ENCODE assay signal across 16 mouse cellular contexts in the genomic region with DNA sequence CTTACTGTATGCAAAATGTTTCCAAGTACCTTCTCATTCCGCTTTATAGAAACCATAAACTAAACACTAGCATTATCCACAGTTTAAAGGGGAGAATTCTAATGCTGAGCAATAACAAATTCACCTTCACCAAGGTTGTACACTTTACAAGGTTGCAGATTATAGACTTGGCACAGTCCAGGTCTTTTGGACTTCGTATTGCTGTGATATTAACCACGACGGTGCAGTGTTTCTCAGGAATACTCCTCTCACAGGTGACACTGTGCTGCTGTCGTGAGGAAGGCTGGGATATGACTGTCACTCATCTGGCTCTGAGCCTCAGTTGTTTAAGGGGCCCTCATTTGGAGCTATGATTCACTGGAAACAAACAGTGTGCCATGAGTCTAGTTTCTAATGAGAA.
DNase-seq lines count a peak whose midpoint lies in the region; ATAC-seq lines count a peak whose summit lies in the region.
"Had no signal": no experiment of that assay in that cellular context is flagged by ENCODE, and none has a peak within 500 bp of the region (broad histone marks: within the 10 kb centered on the region; RNA-seq: fewer than 3 reads in every experiment).

No protein-coding gene starts in this region.

- no peak overlapping the region for H3K9ac ChIP-seq in forebrain, embryonic 16.5 days (replicated peaks; ENCODE audit: low read depth, low read length)
- H3K9ac ChIP-seq in heart, embryonic 12.5 days, result no peak overlapping the region
- no peak overlapping the region for H3K9ac ChIP-seq in lung, embryonic 16.5 days (ENCODE audit: low read length)
- H3K9ac ChIP-seq: hindbrain, embryonic 12.5 days; neural tube, embryonic 12.5 days had no signal

- no peak overlapping the region for H3K4me3 ChIP-seq in forebrain, embryonic 10.5 days
- no peak overlapping the region for H3K4me3 ChIP-seq in forebrain, embryonic 16.5 days (replicated peaks; ENCODE audit: low read length)
- H3K4me3 ChIP-seq in heart, embryonic 12.5 days, result no peak overlapping the region
- no peak overlapping the region for H3K4me3 ChIP-seq in lung, embryonic 16.5 days (ENCODE audit: low read length)
- H3K4me3 ChIP-seq: erythroblast, embryonic 14.5 days; hindbrain, embryonic 12.5 days; neural tube, embryonic 12.5 days had no signal

- H3K4me2 ChIP-seq in forebrain, embryonic 16.5 days (ENCODE audit: low read length), result no peak overlapping the region
- no peak overlapping the region for H3K4me2 ChIP-seq in heart, embryonic 12.5 days
- no peak overlapping the region for H3K4me2 ChIP-seq in lung, embryonic 16.5 days (ENCODE audit: low read depth, low read length)
- H3K4me2 ChIP-seq: hindbrain, embryonic 12.5 days; neural tube, embryonic 12.5 days had no signal

- intact Hi-C loops in left cerebral cortex, postnatal 4 days (cut with DNase I), result no loop called here

- no peaks in the 10 kb centered on the region for H3K36me3 ChIP-seq in forebrain, embryonic 10.5 days (replicated peaks)
- H3K36me3 ChIP-seq in forebrain, embryonic 16.5 days (ENCODE audit: control insufficient read depth, insufficient read depth), result no peaks in the 10 kb centered on the region
- H3K36me3 ChIP-seq in heart, embryonic 12.5 days, result no peaks in the 10 kb centered on the region
- no peaks in the 10 kb centered on the region for H3K36me3 ChIP-seq in lung, embryonic 16.5 days (ENCODE audit: control insufficient read depth, insufficient read depth, low read length)
- H3K36me3 ChIP-seq: hindbrain, embryonic 12.5 days; neural tube, embryonic 12.5 days had no signal

- peaks cover 24% of the 10 kb centered on the region for H3K4me1 ChIP-seq in forebrain, embryonic 10.5 days
- H3K4me1 ChIP-seq in forebrain, embryonic 16.5 days (replicated peaks; ENCODE audit: control insufficient read depth, insufficient read depth, low read length), result 0 out of 2 replicates have a peak, but pooled peaks cover 4% of the 10 kb centered on the region
- H3K4me1 ChIP-seq in heart, embryonic 12.5 days (replicated peaks), result peaks cover 24% of the 10 kb centered on the region
- H3K4me1 ChIP-seq in lung, embryonic 16.5 days (replicated peaks; ENCODE audit: control insufficient read depth, insufficient read depth, low read length), result peaks cover 4% of the 10 kb centered on the region; the same call in 1 of the 2 replicates
- H3K4me1 ChIP-seq: hindbrain, embryonic 12.5 days; neural tube, embryonic 12.5 days had no signal

- H3K9me3 ChIP-seq in forebrain, embryonic 10.5 days, result no peaks in the 10 kb centered on the region
- no peaks in the 10 kb centered on the region for H3K9me3 ChIP-seq in forebrain, embryonic 16.5 days (ENCODE audit: control insufficient read depth, low read length)
- H3K9me3 ChIP-seq in heart, embryonic 12.5 days (replicated peaks), result no peaks in the 10 kb centered on the region
- no peaks in the 10 kb centered on the region for H3K9me3 ChIP-seq in lung, embryonic 16.5 days (ENCODE audit: control insufficient read depth, low read length)
- H3K9me3 ChIP-seq: hindbrain, embryonic 12.5 days; neural tube, embryonic 12.5 days had no signal

- no peak for ATAC-seq in forebrain, embryonic 16.5 days
- ATAC-seq in heart, embryonic 12.5 days (ENCODE audit: insufficient number of reproducible peaks, low FRiP score), result no peak
- no peak for ATAC-seq in lung, embryonic 16.5 days (ENCODE audit: low read depth)

- H3K27ac ChIP-seq in forebrain, embryonic 10.5 days, result peak overlapping the region; percentile 63; the same call in 1 of the 2 replicates
- H3K27ac ChIP-seq in forebrain, embryonic 16.5 days (ENCODE audit: low read length), result no peak overlapping the region
- H3K27ac ChIP-seq in heart, embryonic 12.5 days (ENCODE audit: poor library complexity, severe bottlenecking), result peak overlapping the region; percentile 69
- peak overlapping the region; percentile 22; the same call in 1 of the 2 replicates for H3K27ac ChIP-seq in lung, embryonic 16.5 days (ENCODE audit: low read length)
- H3K27ac ChIP-seq: hindbrain, embryonic 12.5 days; neural tube, embryonic 12.5 days had no signal

- no peak for DNase-seq in forebrain, embryonic 10.5 days (ENCODE audit: extremely low spot score, low spot score)
- no peak for DNase-seq in heart, postnatal 4 days
- no peak for DNase-seq in lung, adult 18-20 months
- DNase-seq in retina, postnatal 1 day, result no peak
- DNase-seq in left cerebral cortex, postnatal 4 days, result no peak
- DNase-seq: kidney, adult 11 months; kidney, postnatal 14 days; liver; right cerebral cortex, postnatal 4 days had no signal

- 67% methylated on average over 5 of the region's 5 CpGs for WGBS in forebrain, embryonic 10.5 days
- WGBS in forebrain, embryonic 16.5 days, result 35% methylated on average over 5 of the region's 5 CpGs
- 56% methylated on average over 5 of the region's 5 CpGs for WGBS in heart, embryonic 12.5 days
- 56% methylated on average over 5 of the region's 5 CpGs for WGBS in lung, embryonic 16.5 days

- H3K27me3 ChIP-seq in forebrain, embryonic 10.5 days (ENCODE audit: poor library complexity, severe bottlenecking), result no peaks in the 10 kb centered on the region
- H3K27me3 ChIP-seq in forebrain, embryonic 16.5 days (replicated peaks; ENCODE audit: control insufficient read depth, insufficient read depth, low read length), result no peaks in the 10 kb centered on the region
- H3K27me3 ChIP-seq in heart, embryonic 12.5 days (replicated peaks), result no peaks in the 10 kb centered on the region
- H3K27me3 ChIP-seq in lung, embryonic 16.5 days (ENCODE audit: control insufficient read depth, insufficient read depth, low read depth, low read length), result no peaks in the 10 kb centered on the region
- H3K27me3 ChIP-seq: CH12.LX; hindbrain, embryonic 12.5 days; neural tube, embryonic 12.5 days had no signal
